In genomic region chr11:75158432-75158831, GRCm38 (mm10) we compare ENCODE assay signal across 11 mouse cellular contexts. TPM values are rescaled to one million over a fixed set of nuclear protein-coding genes. Genes with fewer than 3 reads are reported as not detected.
DNase-seq lines count a peak whose midpoint lies in the region; ATAC-seq lines count a peak whose summit lies in the region.
"Had no signal": no experiment of that assay in that cellular context is flagged by ENCODE, and none has a peak within 500 bp of the region (broad histone marks: within the 10 kb centered on the region; RNA-seq: fewer than 3 reads in every experiment).

No protein-coding gene starts in this region.

- WGBS in kidney, embryonic 16.5 days = 75% methylated on average over 14 of the region's 14 CpGs
- WGBS in hindbrain, embryonic 11.5 days = 86% methylated on average over 14 of the region's 14 CpGs

- H3K9me3 ChIP-seq in kidney, embryonic 16.5 days (ENCODE audit: low read length) = no peaks in the 10 kb centered on the region
- no peaks in the 10 kb centered on the region for H3K9me3 ChIP-seq in hindbrain, embryonic 11.5 days (ENCODE audit: control insufficient read depth, low read length)
- H3K9me3 ChIP-seq: liver, embryonic 15.5 days had no signal

- no peak for ATAC-seq in kidney, embryonic 16.5 days (ENCODE audit: low FRiP score, low TSS enrichment)
- peak; percentile 74 for ATAC-seq in granulocyte monocyte progenitor cell, adult 5-6 weeks (replicated peaks; ENCODE audit: poor library complexity, severe bottlenecking)
- ATAC-seq in hindbrain, embryonic 11.5 days (ENCODE audit: low FRiP score) = no peak

- DNase-seq in adrenal gland, adult (ENCODE audit: inconsistent age in 2 of 2, low spot score in 1 of 2) = peak; percentile 9 to 74
- DNase-seq in adrenal gland, postnatal 36 days = no peak
- no peak for DNase-seq in kidney, adult 18-20 months
- peak; percentile 78 for DNase-seq in lung, postnatal 10 days
- DNase-seq in spleen, adult 18-20 months = no peak
- no peak for DNase-seq in hindbrain, embryonic 11.5 days (ENCODE audit: low spot score)
- DNase-seq: cerebellum, postnatal 36 days; layer of hippocampus, postnatal 36 days had no signal

- peak overlapping the region; percentile 79 for H3K27ac ChIP-seq in kidney, embryonic 16.5 days (ENCODE audit: low read length)
- H3K27ac ChIP-seq in hindbrain, embryonic 11.5 days (ENCODE audit: low read depth, low read length) = no peak overlapping the region
- H3K27ac ChIP-seq: liver, embryonic 15.5 days had no signal

- H3K27me3 ChIP-seq in kidney, embryonic 16.5 days (ENCODE audit: insufficient read depth, low read length) = no peaks in the 10 kb centered on the region
- H3K27me3 ChIP-seq in hindbrain, embryonic 11.5 days (ENCODE audit: control insufficient read depth, insufficient read depth, low read length) = peaks cover 6% of the 10 kb centered on the region

- no peak overlapping the region for H3K4me2 ChIP-seq in kidney, embryonic 16.5 days (replicated peaks; ENCODE audit: low read depth, low read length)
- H3K4me2 ChIP-seq in hindbrain, embryonic 11.5 days (replicated peaks; ENCODE audit: low read depth, low read length) = no peak overlapping the region
- H3K4me2 ChIP-seq: liver, embryonic 15.5 days had no signal

- peaks cover 31% of the 10 kb centered on the region for H3K36me3 ChIP-seq in kidney, embryonic 16.5 days (ENCODE audit: insufficient read depth, low read length)
- H3K36me3 ChIP-seq in hindbrain, embryonic 11.5 days (ENCODE audit: control insufficient read depth, insufficient read depth, low read length) = peaks cover 2% of the 10 kb centered on the region; the same call in 1 of the 2 replicates

- peaks cover 50% of the 10 kb centered on the region for H3K4me1 ChIP-seq in kidney, embryonic 16.5 days (ENCODE audit: insufficient read depth, low read length)
- H3K4me1 ChIP-seq in hindbrain, embryonic 11.5 days (replicated peaks; ENCODE audit: control insufficient read depth, insufficient read depth, low read length) = no peaks in the 10 kb centered on the region

- H3K4me3 ChIP-seq in kidney, embryonic 16.5 days (ENCODE audit: low read length) = no peak overlapping the region
- H3K4me3 ChIP-seq in hindbrain, embryonic 11.5 days (ENCODE audit: low read depth, low read length) = no peak overlapping the region
- H3K4me3 ChIP-seq: liver, embryonic 15.5 days had no signal

- H3K9ac ChIP-seq in kidney, embryonic 16.5 days (replicated peaks; ENCODE audit: low read length) = 0 out of 2 replicates have a peak overlapping the region, but pooled peaks have one; percentile 33
- H3K9ac ChIP-seq in hindbrain, embryonic 11.5 days (ENCODE audit: low read depth, low read length) = no peak overlapping the region
- H3K9ac ChIP-seq: liver, embryonic 15.5 days had no signal

RNA-seq across cellular contexts. Expression of gene Hic1, which starts 10.9 kb away (rescaled TPM):
- 1 to 10 TPM; 8.3 to 9.0 TPM for total RNA-seq in adrenal gland, postnatal 36 days (2021)
- 16.1 and 16.2 TPM in 2 replicates for polyA plus RNA-seq in kidney, embryonic 16.5 days (2015; fragmentation: Nextera tagmentation; extraction: Ambion mirVana)
- not detected in 2 replicates for total RNA-seq in granulocyte monocyte progenitor cell, adult 5-6 weeks (2014; fragmentation: Nextera tagmentation)
- not detected in 2 replicates for total RNA-seq in granulocyte monocyte progenitor cell, adult 5-6 weeks (2017)
- polyA plus RNA-seq in hindbrain, embryonic 11.5 days (2014; fragmentation: Nextera tagmentation; extraction: Ambion mirVana) = 0.90 and 1.5 TPM in 2 replicates

RNA-seq across cellular contexts. Expression of gene Ovca2, which starts 20.2 kb away (rescaled TPM):
- total RNA-seq in adrenal gland, postnatal 36 days (2021) = 10 to 100 TPM; 20.7 to 22.4 TPM
- polyA plus RNA-seq in kidney, embryonic 16.5 days (2015; fragmentation: Nextera tagmentation; extraction: Ambion mirVana) = 26.1 and 26.9 TPM in 2 replicates
- 17.1 and 20.1 TPM in 2 replicates for total RNA-seq in granulocyte monocyte progenitor cell, adult 5-6 weeks (2014; fragmentation: Nextera tagmentation)
- 16.1 and 16.4 TPM in 2 replicates for total RNA-seq in granulocyte monocyte progenitor cell, adult 5-6 weeks (2017)
- polyA plus RNA-seq in hindbrain, embryonic 11.5 days (2014; fragmentation: Nextera tagmentation; extraction: Ambion mirVana) = 28.0 and 31.0 TPM in 2 replicates

RNA-seq across cellular contexts. Expression of gene Dph1, which starts 32.6 kb away (rescaled TPM):
- 10 to 100 TPM; 29.8 to 30.6 TPM for total RNA-seq in adrenal gland, postnatal 36 days (2021)
- 28.2 and 28.4 TPM in 2 replicates for polyA plus RNA-seq in kidney, embryonic 16.5 days (2015; fragmentation: Nextera tagmentation; extraction: Ambion mirVana)
- 7.6 and 17.1 TPM in 2 replicates for total RNA-seq in granulocyte monocyte progenitor cell, adult 5-6 weeks (2014; fragmentation: Nextera tagmentation)
- 8.9 and 10.6 TPM in 2 replicates for total RNA-seq in granulocyte monocyte progenitor cell, adult 5-6 weeks (2017)
- 14.1 and 18.8 TPM in 2 replicates for polyA plus RNA-seq in hindbrain, embryonic 11.5 days (2014; fragmentation: Nextera tagmentation; extraction: Ambion mirVana)

RNA-seq across cellular contexts. Expression of gene Rtn4rl1, which starts 35.2 kb away (rescaled TPM):
- 10 to 100 TPM; 37.3 to 53.0 TPM for total RNA-seq in adrenal gland, postnatal 36 days (2021)
- polyA plus RNA-seq in kidney, embryonic 16.5 days (2015; fragmentation: Nextera tagmentation; extraction: Ambion mirVana) = 3.8 and 5.0 TPM in 2 replicates
- total RNA-seq in granulocyte monocyte progenitor cell, adult 5-6 weeks (2014; fragmentation: Nextera tagmentation) = 0.37 and 1.0 TPM in 2 replicates
- 0.15 TPM in 1 of 2 replicates, not detected in the other for total RNA-seq in granulocyte monocyte progenitor cell, adult 5-6 weeks (2017)
- polyA plus RNA-seq in hindbrain, embryonic 11.5 days (2014; fragmentation: Nextera tagmentation; extraction: Ambion mirVana) = 2.4 and 2.8 TPM in 2 replicates

Comparison
In these comparisons a context has a peak if more than half of its experiments do, and no peak if none do; other contexts are left out.
1. DNase-seq: peak in adrenal gland, adult (2 of 2) and lung, postnatal 10 days (single experiment); none in adrenal gland, postnatal 36 days (0 of 2), kidney, adult 18-20 months (single experiment), spleen, adult 18-20 months (0 of 2) and hindbrain, embryonic 11.5 days (single experiment).
2. RNA of gene Hic1, which starts 10.9 kb away (total RNA-seq): 8.3 to 9.0 TPM in adrenal gland, postnatal 36 days; not detected in granulocyte monocyte progenitor cell, adult 5-6 weeks; every median in the first group is over 4 times any median in the second.